Mouse (Mus musculus): ENCODE measurements around the gene Parp16. TPM values are rescaled to one million over a fixed set of nuclear protein-coding genes. Genes with fewer than 3 reads are reported as not detected.

The Parp16 gene
- polyA plus RNA-seq, 1 experiment: 2.1 TPM

DNA sequence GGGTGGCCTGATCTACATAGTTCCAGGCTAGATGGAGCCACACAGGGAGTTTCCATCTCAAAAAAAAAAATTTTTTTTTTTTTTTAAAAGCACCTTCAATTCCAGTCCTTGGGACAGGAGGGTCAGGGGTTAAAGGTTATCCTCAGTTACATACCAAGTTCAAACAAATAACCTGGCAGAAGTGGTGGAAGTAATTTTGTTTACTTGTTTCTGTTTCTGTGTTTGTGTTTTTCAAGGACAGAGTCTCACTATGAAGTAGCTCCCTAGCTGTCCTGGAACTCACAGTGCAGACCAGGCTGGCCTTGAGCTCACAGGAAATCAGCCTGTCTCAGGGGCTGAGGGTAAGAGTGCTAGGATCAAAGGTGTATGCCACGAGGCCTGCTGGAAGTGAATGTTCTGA is 40.4 kb downstream of the Parp16 start:
- H3K36me3 ChIP-seq (ENCODE audit: control insufficient read depth, insufficient read depth): no peaks in the 10 kb centered on the region
- no peaks in the 10 kb centered on the region for H3K27me3 ChIP-seq (ENCODE audit: control insufficient read depth, insufficient read depth, insufficient read length)
- no peaks in the 10 kb centered on the region for H3K79me2 ChIP-seq (ENCODE audit: control insufficient read depth, insufficient read depth)
- no peak overlapping the region for H3K4me3 ChIP-seq (ENCODE audit: insufficient read depth, poor library complexity, severe bottlenecking)
- TF ChIP-seq MYOG (IDR thresholded peaks at IDR 0.05; ENCODE audit: control insufficient read depth, extremely low read depth, insufficient read length): no peak
- no peak for TF ChIP-seq MAX (IDR thresholded peaks at IDR 0.05)
- no peak for TF ChIP-seq USF1 (IDR thresholded peaks at IDR 0.05; ENCODE audit: low read depth)
- no peak for TF ChIP-seq CTCF (IDR thresholded peaks at IDR 0.05; ENCODE audit: control insufficient read depth, insufficient read depth, insufficient read length)
- TF ChIP-seq MYOD1 (IDR thresholded peaks at IDR 0.05; ENCODE audit: control insufficient read depth, insufficient read length, low read depth): no peak
- TF ChIP-seq CEBPB (IDR thresholded peaks at IDR 0.05; ENCODE audit: low read depth): no peak
- no peaks in the 10 kb centered on the region for H3K79me3 ChIP-seq (ENCODE audit: low read depth)
- no peak overlapping the region for H3ac ChIP-seq (ENCODE audit: control insufficient read depth, insufficient read length, low read depth)

DNA sequence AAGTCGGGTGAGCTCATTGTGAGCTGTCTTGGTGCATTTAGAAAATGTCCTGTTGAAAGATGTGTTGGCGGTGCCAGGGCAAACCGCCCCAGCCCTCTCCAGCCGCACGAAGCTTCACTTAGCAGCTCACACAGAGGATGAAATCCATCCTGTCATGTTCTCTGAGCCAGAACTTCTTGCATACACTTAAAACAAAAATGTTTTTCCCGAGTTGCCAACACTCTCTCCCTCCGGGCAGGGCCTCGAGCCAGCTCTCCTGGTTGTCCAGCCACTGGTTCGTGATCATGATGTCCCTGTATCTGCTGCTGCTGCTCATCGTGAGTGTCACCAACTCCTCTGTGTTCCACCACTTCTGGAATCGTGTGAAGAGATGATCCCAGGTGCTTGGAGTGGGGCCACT is 42.5 kb downstream of the Parp16 start:
- H3ac ChIP-seq (ENCODE audit: control insufficient read depth, insufficient read length, low read depth): no peak overlapping the region
- TF ChIP-seq MAX (IDR thresholded peaks at IDR 0.05) (no peak), USF1 (IDR thresholded peaks at IDR 0.05; ENCODE audit: low read depth) (no peak), CTCF (IDR thresholded peaks at IDR 0.05; ENCODE audit: control insufficient read depth, insufficient read depth, insufficient read length) (no peak), CEBPB (IDR thresholded peaks at IDR 0.05; ENCODE audit: low read depth) (no peak), MYOD1 (IDR thresholded peaks at IDR 0.05; ENCODE audit: control insufficient read depth, insufficient read length, low read depth) (no peak), FOSL1 (IDR thresholded peaks at IDR 0.05; ENCODE audit: insufficient read depth, low read length, poor library complexity, severe bottlenecking) (no peak)
- H3K79me2 ChIP-seq (ENCODE audit: control insufficient read depth, insufficient read depth): no peaks in the 10 kb centered on the region
- H3K27me3 ChIP-seq (ENCODE audit: control insufficient read depth, insufficient read depth, insufficient read length): no peaks in the 10 kb centered on the region
- no peak overlapping the region for H3K4me3 ChIP-seq (ENCODE audit: insufficient read depth, poor library complexity, severe bottlenecking)
- H3K79me3 ChIP-seq (ENCODE audit: low read depth): no peaks in the 10 kb centered on the region
- no peaks in the 10 kb centered on the region for H3K36me3 ChIP-seq (ENCODE audit: control insufficient read depth, insufficient read depth)

DNA sequence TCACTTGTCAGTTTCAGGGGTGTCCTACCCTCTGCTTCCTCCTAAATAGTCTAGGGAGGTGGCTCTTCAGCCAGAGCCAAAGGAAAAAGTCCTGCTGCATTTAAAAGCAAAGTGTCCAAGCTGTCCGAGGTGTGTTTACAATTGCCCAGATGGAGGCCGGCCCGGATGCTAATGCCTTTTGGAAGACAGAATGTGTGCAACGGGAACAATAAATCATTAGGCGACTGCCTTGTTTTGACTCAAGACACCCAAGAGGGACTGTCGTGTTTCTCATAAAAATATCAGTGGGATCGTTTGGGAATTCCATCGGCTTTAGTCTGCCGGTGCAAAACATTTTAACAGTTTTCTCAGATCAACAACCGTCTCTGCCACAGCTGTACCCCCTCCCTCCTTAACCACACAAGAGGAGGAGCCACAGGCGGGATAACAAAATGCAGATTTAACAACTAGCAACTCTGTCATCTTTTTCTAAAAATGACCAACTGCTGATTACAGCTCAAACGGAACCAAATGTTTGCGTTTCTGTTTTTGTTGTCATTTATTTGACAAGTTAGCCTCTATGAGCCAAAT is 43.1 kb downstream of the Parp16 start:
- TF ChIP-seq CTCF (IDR thresholded peaks at IDR 0.05; ENCODE audit: control insufficient read depth, insufficient read depth, insufficient read length): no peak
- TF ChIP-seq MAX (IDR thresholded peaks at IDR 0.05): no peak
- no peak for TF ChIP-seq FOSL1 (IDR thresholded peaks at IDR 0.05; ENCODE audit: insufficient read depth, low read length, poor library complexity, severe bottlenecking)
- no peak for TF ChIP-seq CEBPB (IDR thresholded peaks at IDR 0.05; ENCODE audit: low read depth)
- TF ChIP-seq USF1 (IDR thresholded peaks at IDR 0.05; ENCODE audit: low read depth): no peak
- no peak for TF ChIP-seq MYOG (IDR thresholded peaks at IDR 0.05; ENCODE audit: control insufficient read depth, extremely low read depth, insufficient read length)
- TF ChIP-seq MYOD1 (IDR thresholded peaks at IDR 0.05; ENCODE audit: control insufficient read depth, insufficient read length, low read depth): no peak
- H3K79me3 ChIP-seq (ENCODE audit: low read depth): no peaks in the 10 kb centered on the region
- no peaks in the 10 kb centered on the region for H3K79me2 ChIP-seq (ENCODE audit: control insufficient read depth, insufficient read depth)
- H3K27me3 ChIP-seq (ENCODE audit: control insufficient read depth, insufficient read depth, insufficient read length): no peaks in the 10 kb centered on the region
- H3ac ChIP-seq (ENCODE audit: control insufficient read depth, insufficient read length, low read depth): no peak overlapping the region
- no peaks in the 10 kb centered on the region for H3K36me3 ChIP-seq (ENCODE audit: control insufficient read depth, insufficient read depth)
- H3K4me3 ChIP-seq (ENCODE audit: insufficient read depth, poor library complexity, severe bottlenecking): no peak overlapping the region

DNA sequence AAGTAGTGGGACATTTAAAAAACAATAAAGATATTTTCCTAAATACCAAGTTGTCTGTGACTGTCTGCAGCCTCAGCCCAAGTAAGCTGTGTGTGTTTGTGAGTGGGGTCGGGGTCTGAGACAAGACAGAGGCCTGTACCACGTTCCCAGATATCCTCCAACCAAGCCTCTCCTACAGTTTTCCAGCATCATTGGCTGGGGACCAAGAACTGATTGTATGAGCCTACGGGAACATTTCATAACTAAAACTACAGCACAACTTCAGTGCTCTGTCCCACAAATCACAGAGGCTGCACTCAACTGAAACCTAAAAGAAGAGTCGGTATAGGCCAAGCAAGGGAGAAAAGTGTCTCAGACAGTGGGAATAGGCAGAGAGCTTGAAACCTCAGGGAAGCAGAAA is 44.0 kb downstream of the Parp16 start:
- Histone ChIP-seq H3K79me3 (ENCODE audit: low read depth) (no peaks in the 10 kb centered on the region), H3K27me3 (ENCODE audit: control insufficient read depth, insufficient read depth, insufficient read length) (no peaks in the 10 kb centered on the region), H3ac (ENCODE audit: control insufficient read depth, insufficient read length, low read depth) (no peak overlapping the region), H3K4me3 (ENCODE audit: insufficient read depth, poor library complexity, severe bottlenecking) (no peak overlapping the region), H3K79me2 (ENCODE audit: control insufficient read depth, insufficient read depth) (no peaks in the 10 kb centered on the region), H3K36me3 (ENCODE audit: control insufficient read depth, insufficient read depth) (no peaks in the 10 kb centered on the region)
- TF ChIP-seq CTCF (IDR thresholded peaks at IDR 0.05; ENCODE audit: control insufficient read depth, insufficient read depth, insufficient read length) (no peak), MYOD1 (IDR thresholded peaks at IDR 0.05; ENCODE audit: control insufficient read depth, insufficient read length, low read depth) (no peak), MYOG (IDR thresholded peaks at IDR 0.05; ENCODE audit: control insufficient read depth, extremely low read depth, insufficient read length) (no peak), USF1 (IDR thresholded peaks at IDR 0.05; ENCODE audit: low read depth) (no peak), MAX (IDR thresholded peaks at IDR 0.05) (no peak), CEBPB (IDR thresholded peaks at IDR 0.05; ENCODE audit: low read depth) (no peak), FOSL1 (IDR thresholded peaks at IDR 0.05; ENCODE audit: insufficient read depth, low read length, poor library complexity, severe bottlenecking) (no peak)

DNA sequence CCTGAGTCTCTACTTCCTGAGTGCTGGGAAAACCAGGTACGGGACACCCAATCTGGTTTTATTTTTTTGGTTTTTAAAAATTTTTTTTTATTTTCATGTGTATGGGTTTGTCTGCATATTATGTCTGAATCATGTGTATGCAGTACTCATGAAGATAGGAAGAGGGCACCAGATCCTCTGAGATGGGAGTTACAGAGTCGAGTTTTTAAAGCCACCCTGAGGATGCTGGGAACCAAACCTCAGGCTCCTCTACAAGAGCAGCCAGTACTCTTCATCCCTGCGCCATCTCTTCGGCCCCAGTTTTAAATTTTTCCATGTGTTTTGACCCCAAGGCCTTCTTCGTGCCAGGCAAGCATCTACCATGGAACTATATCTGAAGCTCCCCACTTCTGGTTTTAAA is 44.6 kb downstream of the Parp16 start:
- Histone ChIP-seq H3ac (ENCODE audit: control insufficient read depth, insufficient read length, low read depth) (no peak overlapping the region), H3K27me3 (ENCODE audit: control insufficient read depth, insufficient read depth, insufficient read length) (no peaks in the 10 kb centered on the region), H3K36me3 (ENCODE audit: control insufficient read depth, insufficient read depth) (no peaks in the 10 kb centered on the region), H3K4me3 (ENCODE audit: insufficient read depth, poor library complexity, severe bottlenecking) (no peak overlapping the region), H3K79me3 (ENCODE audit: low read depth) (no peaks in the 10 kb centered on the region), H3K79me2 (ENCODE audit: control insufficient read depth, insufficient read depth) (no peaks in the 10 kb centered on the region)
- TF ChIP-seq MAX (IDR thresholded peaks at IDR 0.05) (no peak), MYOD1 (IDR thresholded peaks at IDR 0.05; ENCODE audit: control insufficient read depth, insufficient read length, low read depth) (no peak), USF1 (IDR thresholded peaks at IDR 0.05; ENCODE audit: low read depth) (no peak), CTCF (IDR thresholded peaks at IDR 0.05; ENCODE audit: control insufficient read depth, insufficient read depth, insufficient read length) (no peak), CEBPB (IDR thresholded peaks at IDR 0.05; ENCODE audit: low read depth) (no peak), FOSL1 (IDR thresholded peaks at IDR 0.05; ENCODE audit: insufficient read depth, low read length, poor library complexity, severe bottlenecking) (no peak), MYOG (IDR thresholded peaks at IDR 0.05; ENCODE audit: control insufficient read depth, extremely low read depth, insufficient read length) (no peak)

DNA sequence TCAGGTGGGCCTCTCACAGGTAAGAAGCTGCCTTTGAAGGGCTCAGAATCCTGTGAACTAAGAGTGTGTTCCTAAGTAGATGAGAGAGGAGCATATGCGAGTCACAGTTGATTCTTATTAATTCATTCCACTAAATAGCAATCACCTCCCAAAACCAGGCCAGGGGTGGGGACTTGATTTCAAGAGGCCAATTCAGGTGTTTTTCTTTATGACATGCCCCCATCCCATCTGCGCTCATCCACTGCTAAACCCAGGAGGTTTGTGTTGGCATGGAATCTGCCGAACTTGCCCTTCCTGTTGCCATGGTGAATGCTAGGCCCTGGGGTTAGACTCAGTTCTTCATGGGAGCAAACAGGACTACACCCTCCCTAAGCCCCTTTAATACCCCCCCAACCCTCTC is 45.4 kb downstream of the Parp16 start:
- no peaks in the 10 kb centered on the region for H3K36me3 ChIP-seq (ENCODE audit: control insufficient read depth, insufficient read depth)
- no peaks in the 10 kb centered on the region for H3K27me3 ChIP-seq (ENCODE audit: control insufficient read depth, insufficient read depth, insufficient read length)
- no peak overlapping the region for H3ac ChIP-seq (ENCODE audit: control insufficient read depth, insufficient read length, low read depth)
- TF ChIP-seq CEBPB (IDR thresholded peaks at IDR 0.05; ENCODE audit: low read depth): no peak
- no peak for TF ChIP-seq MAX (IDR thresholded peaks at IDR 0.05)
- TF ChIP-seq USF1 (IDR thresholded peaks at IDR 0.05; ENCODE audit: low read depth): no peak
- no peak for TF ChIP-seq MYOG (IDR thresholded peaks at IDR 0.05; ENCODE audit: control insufficient read depth, extremely low read depth, insufficient read length)
- TF ChIP-seq FOSL1 (IDR thresholded peaks at IDR 0.05; ENCODE audit: insufficient read depth, low read length, poor library complexity, severe bottlenecking): no peak
- no peak for TF ChIP-seq CTCF (IDR thresholded peaks at IDR 0.05; ENCODE audit: control insufficient read depth, insufficient read depth, insufficient read length)
- no peak for TF ChIP-seq MYOD1 (IDR thresholded peaks at IDR 0.05; ENCODE audit: control insufficient read depth, insufficient read length, low read depth)
- H3K4me3 ChIP-seq (ENCODE audit: insufficient read depth, poor library complexity, severe bottlenecking): no peak overlapping the region
- H3K79me2 ChIP-seq (ENCODE audit: control insufficient read depth, insufficient read depth): no peaks in the 10 kb centered on the region
- no peaks in the 10 kb centered on the region for H3K79me3 ChIP-seq (ENCODE audit: low read depth)

All from C2C12 (cell line).